Mouse (Mus musculus) heart, postnatal 25 days (tissue): ENCODE results near the gene Olfr56. TPM values are rescaled to one million over a fixed set of nuclear protein-coding genes. Genes with fewer than 3 reads are reported as not detected.
"Not testable (repeated sequence)": the region's sequence is repeated elsewhere in the genome, so short reads cannot be mapped to it uniquely, and the experiment has no call there.

Experiments used
- DNase-seq: peaks from one replicate; pipeline ENCODE4 v3.0.0; 2022; ENCODE audit warnings: low spot score
- intact Hi-C: fragments of 180-260 bp; cut with DNase I; formaldehyde crosslinking; loops from one replicate; pipeline ENCODE4 v1.15.1; 2025
- total RNA-seq, 2 experiments: library from RNA; stranded (reverse); gene quantifications; 2 replicates each; pipeline ENCODE4 v1.2.3; 2021

Olfr56 gene
- total RNA-seq, 2 experiments from 2014 or later: not detected

DNA sequence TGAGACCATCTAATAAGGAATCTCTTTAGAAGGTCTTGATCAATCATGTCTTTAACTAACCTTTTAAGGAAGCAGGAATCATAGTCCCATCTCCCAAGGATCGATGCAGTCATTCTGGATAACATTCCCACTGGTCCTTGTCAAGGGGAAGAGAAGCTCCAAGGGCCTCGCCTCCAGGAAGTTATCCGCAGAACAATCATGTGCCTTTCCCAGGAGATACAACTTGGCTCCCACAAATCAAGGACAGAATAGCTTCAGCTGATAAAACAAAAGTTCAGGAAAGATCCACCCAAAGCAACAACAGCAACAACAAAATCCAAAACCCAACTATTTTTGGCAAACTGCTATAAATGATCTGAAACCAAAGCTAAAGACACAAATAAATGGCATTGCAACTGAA, 140.9 kb downstream of the Olfr56 start:
- intact Hi-C loops: no loop called here
- no peak for DNase-seq

DNA sequence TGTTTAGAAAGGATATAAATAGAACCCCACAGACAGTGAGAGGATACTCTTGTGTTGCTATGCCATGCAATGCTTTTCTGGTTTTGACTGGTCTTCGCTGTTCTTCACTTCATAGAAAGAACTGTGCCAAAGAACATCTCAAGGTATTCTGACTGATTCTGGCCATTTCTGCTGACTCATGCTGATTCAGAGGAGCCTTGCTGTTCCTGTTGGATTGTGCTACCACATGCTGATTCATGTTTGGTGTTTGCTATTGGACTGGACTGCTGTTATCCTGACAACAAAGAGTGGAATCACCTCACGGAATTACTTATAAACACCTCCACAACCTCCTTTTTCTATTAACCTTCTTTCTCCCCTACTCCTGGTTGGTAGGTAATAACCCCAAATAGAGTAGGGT, 145.5 kb downstream of the Olfr56 start:
- intact Hi-C loops: no loop called here
- no peak for DNase-seq

DNA sequence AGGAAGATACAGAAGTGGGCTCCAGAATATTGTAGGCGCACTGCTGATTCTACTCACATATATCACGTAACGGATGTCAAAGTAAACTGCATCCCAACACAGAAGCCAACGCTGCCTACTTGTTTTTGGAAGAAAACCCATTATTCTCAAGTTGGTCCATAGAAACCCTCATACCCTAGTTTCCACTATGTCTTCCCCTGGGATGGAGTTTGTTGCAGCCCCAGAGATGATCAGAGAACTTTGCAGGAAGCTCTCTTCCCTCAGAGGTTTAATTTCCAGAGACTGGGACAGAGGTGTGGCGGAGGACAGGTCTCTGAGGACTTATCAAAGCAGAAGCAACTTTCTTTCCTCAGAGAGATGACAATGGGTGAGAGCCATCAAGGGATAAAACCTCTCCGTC, 163.3 kb downstream of the Olfr56 start, which contains the start of gene Olfr1395:
Gene Olfr1395, plus strand, starts transcription at position 301 of the 400 bp plus-strand sequence.
- intact Hi-C loops: no loop called here
- DNase-seq: no peak

DNA sequence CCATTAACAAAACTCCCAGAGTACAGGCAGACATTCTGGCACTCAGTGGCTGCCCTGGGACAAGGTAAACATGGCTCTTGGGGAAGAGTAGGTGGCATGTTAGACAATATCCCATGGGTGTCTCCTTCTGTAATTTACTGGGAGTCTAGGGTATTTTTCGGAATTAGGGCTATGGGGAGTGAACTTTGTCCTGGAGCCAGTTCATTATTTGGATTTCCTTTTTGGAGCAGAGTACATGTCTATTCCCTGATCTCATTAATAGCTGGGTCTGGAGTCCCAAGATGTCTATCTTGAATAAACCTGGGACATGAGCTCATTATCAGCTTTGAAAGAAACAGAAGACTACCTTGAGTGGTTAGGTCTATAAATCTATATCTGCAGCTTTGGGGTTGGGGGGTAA, 175.4 kb downstream of the Olfr56 start, which contains the start of gene Olfr1394:
Gene Olfr1394, plus strand, starts transcription at position 301 of the 400 bp plus-strand sequence.
- no peak for DNase-seq

DNA sequence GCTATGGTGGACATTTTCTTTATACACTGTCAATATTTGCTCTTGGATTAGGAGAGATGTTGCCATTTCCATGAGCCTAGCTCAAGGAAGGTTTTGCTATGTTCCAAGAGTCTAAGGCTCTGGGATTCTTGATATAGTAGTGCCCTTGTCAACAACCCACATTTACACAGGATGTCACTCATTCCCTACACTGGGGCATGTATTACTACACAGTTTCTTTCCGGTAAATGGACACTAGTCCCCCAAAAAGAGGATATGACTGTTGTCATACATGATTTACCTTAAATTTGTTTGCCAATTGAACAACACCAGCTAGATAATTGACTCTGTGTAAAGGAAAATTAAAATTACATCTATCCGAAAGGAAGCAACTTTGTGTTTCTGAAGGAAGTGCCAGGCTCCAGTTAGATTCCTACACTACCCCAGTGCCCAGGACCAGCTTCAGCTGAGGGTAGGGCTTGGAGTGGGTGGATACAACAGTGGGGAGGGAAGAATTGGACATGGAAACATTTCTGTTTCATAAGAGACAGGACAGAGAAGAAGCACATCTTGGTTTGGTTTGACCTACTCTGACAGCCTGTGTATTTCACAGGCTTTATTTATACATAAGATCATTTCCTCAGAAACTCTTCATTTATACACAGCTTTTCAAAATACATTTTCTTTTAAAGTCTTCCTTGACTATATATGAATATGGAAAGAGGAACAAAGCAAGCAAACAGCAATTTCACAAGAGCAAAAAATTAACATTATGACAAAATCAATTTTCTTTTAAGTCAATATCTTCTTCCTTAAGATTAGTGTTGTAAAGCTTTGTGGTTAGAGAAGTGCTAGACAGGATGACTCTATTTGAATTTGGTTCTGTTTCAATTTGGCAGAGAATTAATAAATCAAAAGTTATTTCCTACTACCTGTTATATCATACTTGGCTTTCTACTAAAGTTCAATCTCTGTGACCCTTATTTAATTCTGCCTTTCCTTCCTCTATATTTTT, 178.4 kb downstream of the Olfr56 start:
- no peak for DNase-seq
- intact Hi-C loops: no loop called here

More for the DNA sequence above, 175.4 kb downstream of the Olfr56 start, which contains the start of gene Olfr1394:
- intact Hi-C loops: no loop called here

DNA sequence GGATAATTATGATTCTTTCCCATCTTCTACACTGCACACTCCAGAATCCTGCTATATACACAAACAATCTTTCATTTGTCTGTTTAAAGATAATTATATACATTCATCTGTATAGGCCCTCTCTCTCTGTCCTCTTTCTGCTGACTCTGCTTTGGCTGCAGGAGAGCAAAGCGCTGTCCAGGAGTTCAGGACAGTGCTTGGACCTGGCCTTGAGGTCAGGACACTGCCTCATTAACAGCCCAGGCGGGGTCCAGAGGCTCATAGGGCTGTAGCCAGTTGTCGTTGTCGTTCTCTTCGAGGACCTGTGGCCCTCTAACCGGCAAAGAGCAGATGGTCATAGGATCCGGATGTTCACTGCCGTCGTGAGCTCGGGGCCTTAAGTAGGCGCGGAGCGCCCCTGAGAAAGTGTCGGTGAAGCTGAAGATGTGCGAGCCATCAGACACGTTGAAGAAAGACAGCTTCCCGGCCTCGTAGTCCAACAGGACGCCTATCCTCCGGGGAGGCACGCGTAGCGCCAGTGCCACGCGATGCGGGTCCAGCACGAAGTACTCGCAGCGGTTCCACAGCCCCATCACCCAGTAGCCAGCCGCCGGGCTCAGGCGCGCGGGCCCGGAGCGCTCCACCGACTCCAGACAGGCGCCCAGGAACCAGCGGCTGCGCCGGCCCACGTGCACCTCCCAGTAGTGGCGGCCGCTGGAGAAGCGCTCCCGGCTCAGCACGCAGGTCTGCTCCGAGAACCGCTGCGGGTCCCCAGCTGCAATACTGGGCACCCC, 190.3 kb downstream of the Olfr56 start:
- intact Hi-C loops: no loop called here
- DNase-seq: no peak

DNA sequence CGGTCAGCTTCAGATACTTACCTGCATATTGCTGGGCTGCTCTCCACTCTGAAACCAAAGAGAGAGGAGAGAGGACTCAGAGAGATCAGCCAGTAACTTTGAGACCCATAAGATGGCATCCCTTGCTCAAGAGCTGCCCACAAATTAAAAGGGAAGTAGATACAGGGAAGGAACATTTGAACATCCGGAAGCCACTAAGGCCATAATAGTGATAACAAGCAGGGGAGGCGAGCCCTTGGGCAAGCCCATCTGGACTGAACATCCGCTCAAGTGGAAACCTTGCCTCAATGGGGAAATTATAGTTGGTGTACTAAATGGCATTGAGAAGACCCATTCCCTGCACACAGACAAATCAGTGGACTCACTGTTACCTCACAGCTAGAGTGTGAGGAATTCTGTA, 191.9 kb downstream of the Olfr56 start:
- intact Hi-C loops: no loop called here
- no peak for DNase-seq

DNA sequence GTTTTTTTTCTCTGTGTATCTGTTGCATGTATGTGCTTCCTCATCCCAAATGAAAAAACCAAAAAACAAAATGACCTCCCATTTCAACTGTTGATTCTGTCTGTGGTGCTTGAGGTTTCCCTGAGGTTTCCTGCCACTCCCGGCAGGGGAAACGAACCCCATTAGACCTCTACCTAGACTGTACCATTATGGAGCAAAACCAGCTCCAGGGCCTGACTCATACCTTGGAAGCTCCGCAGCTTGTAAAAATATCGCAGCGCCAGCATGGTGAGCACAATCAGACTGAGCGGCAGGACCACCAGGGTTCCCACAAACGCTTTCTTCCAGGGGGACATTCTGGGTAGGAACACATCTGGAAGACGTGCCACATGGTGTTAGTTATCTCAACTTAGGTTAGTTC, 196.7 kb downstream of the Olfr56 start:
- intact Hi-C loops: no loop called here
- no peak for DNase-seq

DNA sequence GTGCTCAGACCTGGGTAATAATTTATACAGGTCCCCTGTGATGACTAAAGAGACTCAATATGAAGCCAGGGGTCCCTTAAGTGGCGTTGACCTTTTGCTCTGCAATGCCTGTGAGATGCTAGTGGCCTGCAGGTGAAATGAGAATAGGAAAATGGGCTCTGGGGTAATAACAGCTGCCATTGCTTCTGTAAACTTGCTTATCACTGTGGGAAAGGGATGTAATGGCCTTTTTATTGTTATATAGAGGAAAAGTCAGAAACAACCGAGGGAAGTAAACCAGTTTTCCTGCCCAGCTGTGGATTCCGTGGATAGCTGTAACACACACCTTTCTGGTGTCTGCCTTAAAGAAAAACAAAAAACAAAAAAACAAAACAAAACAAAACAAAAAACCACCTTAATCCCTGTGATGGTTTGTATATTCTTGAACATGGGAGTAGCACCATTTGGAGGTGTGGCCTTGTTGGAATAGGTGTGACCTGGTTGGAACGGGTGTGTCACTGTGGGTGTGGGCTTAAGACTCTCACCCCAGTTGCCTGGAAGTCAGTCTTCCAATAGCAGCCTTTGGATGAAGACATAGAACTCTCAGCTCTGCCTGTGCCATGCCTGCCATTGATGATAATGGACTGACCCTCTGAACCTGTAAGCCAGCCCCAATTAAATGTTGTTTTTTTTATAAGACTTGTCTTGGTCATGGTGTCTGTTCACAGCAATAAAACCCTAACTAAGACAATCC, 197.5 kb downstream of the Olfr56 start:
- DNase-seq, intact Hi-C loops: not testable (repeated sequence)

DNA sequence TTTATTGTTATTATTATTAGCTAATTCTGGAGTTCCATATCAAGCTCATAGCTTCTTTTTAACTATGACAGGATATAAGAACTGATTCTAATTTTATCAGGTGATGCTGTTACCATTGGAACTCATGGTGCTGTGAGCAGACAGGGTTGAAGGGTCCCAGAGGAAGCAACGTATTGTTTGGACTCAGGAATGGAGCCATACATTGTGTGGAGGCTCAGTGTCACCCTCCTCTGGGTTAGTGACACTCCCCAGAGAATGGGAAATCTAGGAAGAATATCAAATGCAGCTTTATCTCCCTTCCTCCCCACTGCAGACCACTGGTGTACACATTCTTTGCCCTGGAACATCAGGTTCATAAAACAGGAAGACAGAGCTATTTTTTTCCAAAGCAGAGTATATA, 204.5 kb downstream of the Olfr56 start:
- DNase-seq: no peak
- intact Hi-C loops: loop anchor here (10.0 kb wide), 1 partner anchor 352 kb away; no protein-coding TSS in a partner anchor

Other genes with a start within 250 kb of the Olfr56 start
- gene Rack1, start 178.6 kb upstream of the Olfr56 start, total RNA-seq: 100 to 1,000 TPM; 397 to 416 TPM
- 10 to 100 TPM; 17.8 to 20.4 TPM for gene Trim41, start 161.5 kb upstream of the Olfr56 start, total RNA-seq
- 10 to 100 TPM; 15.7 to 23.2 TPM for gene Trim7, start 152.7 kb upstream of the Olfr56 start, total RNA-seq
- 1 to 10 TPM; 2.0 to 3.2 TPM for gene Gm12184, start 152.2 kb upstream of the Olfr56 start, total RNA-seq
- 1 to 10 TPM; 8.8 to 8.9 TPM for gene Irgm1, start 107.2 kb upstream of the Olfr56 start, total RNA-seq
- gene Gm5431, start 76.7 kb upstream of the Olfr56 start, total RNA-seq: 1 to 10 TPM in 1 of 2 experiments, under 1 TPM in 1; 0.75 to 1.4 TPM
- 1 to 10 TPM; 2.7 to 3.1 TPM for gene Psme2b, start 32.7 kb upstream of the Olfr56 start, total RNA-seq
- 1 to 10 TPM; 4.4 to 4.6 TPM for gene 9930111J21Rik1, start 509 bp downstream of the Olfr56 start, total RNA-seq
- gene Gm12185, start 13.3 kb downstream of the Olfr56 start, total RNA-seq: under 1 TPM; 0.31 to 0.61 TPM
- 1 to 10 TPM; 1.9 to 2.0 TPM for gene Tgtp1, start 15.3 kb downstream of the Olfr56 start, total RNA-seq
- gene 9930111J21Rik2, start 72.4 kb downstream of the Olfr56 start, total RNA-seq: 1 to 10 TPM; 5.6 to 7.0 TPM
- 1 to 10 TPM in 1 of 2 experiments, under 1 TPM in 1; 0.55 to 1.7 TPM for gene Tgtp2, start 85.3 kb downstream of the Olfr56 start, total RNA-seq
- 1 to 10 TPM; 1.3 to 3.0 TPM for gene Ifi47, start 97.7 kb downstream of the Olfr56 start, total RNA-seq
- 1 to 10 TPM; 1.3 to 1.7 TPM for gene Olfr1396, start 136.0 kb downstream of the Olfr56 start, total RNA-seq
- not detected for gene Olfr1395, start 163.4 kb downstream of the Olfr56 start, total RNA-seq
- not detected for gene Olfr1394, start 175.5 kb downstream of the Olfr56 start, total RNA-seq
- gene Btnl9, start 208.3 kb downstream of the Olfr56 start, total RNA-seq: 10 to 100 TPM; 25.0 to 35.0 TPM
- gene Zfp62, start 224.4 kb downstream of the Olfr56 start, total RNA-seq: 10 to 100 TPM; 21.5 to 29.6 TPM